Mouse (Mus musculus) heart, embryonic 12.5 days (tissue): ENCODE results near the gene Galc. TPM values are rescaled to one million over a fixed set of nuclear protein-coding genes. Genes with fewer than 3 reads are reported as not detected.
"Not testable (repeated sequence)": the region's sequence is repeated elsewhere in the genome, so short reads cannot be mapped to it uniquely, and the experiment has no call there.

Experiments used
- ATAC-seq: fragments of 200-750 bp; cut with Nextera tagmentation; 2 replicates; pipeline ENCODE4 v1.8.0; 2017; ENCODE audit warnings: moderate TSS enrichment, moderate library complexity; ENCODE audit not compliant: insufficient number of reproducible peaks, low FRiP score
- H3K27ac ChIP-seq: fragments of 300-500 bp; sonication (generic); 2 replicates; pipeline ENCODE4 v1.5.1; 2016; ENCODE audit warnings: mild to moderate bottlenecking, moderate library complexity; ENCODE audit not compliant: poor library complexity, severe bottlenecking
- H3K27me3 ChIP-seq: fragments of 300-500 bp; sonication (generic); replicated peaks from 2 replicates; pipeline ENCODE4 v1.6.1; 2016; ENCODE audit warnings: mild to moderate bottlenecking, moderate library complexity
- H3K36me3 ChIP-seq: fragments of 300-500 bp; sonication (generic); 2 replicates; pipeline ENCODE4 v1.6.1; 2016; ENCODE audit warnings: mild to moderate bottlenecking, moderate library complexity
- H3K4me1 ChIP-seq: fragments of 300-500 bp; sonication (generic); replicated peaks from 2 replicates; pipeline ENCODE4 v1.6.1; 2016; ENCODE audit warnings: mild to moderate bottlenecking
- H3K4me2 ChIP-seq: fragments of 300-500 bp; sonication (generic); 2 replicates; pipeline ENCODE4 v1.6.1; 2016; ENCODE audit warnings: mild to moderate bottlenecking, moderate library complexity
- H3K4me3 ChIP-seq: fragments of 300-500 bp; sonication (generic); 2 replicates; pipeline ENCODE4 v1.5.1; 2016; ENCODE audit warnings: mild to moderate bottlenecking
- H3K9ac ChIP-seq: fragments of 300-500 bp; sonication (generic); 2 replicates; pipeline ENCODE4 v1.6.1; 2016; ENCODE audit warnings: mild to moderate bottlenecking, moderate library complexity
- H3K9me3 ChIP-seq: fragments of 300-500 bp; sonication (generic); replicated peaks from 2 replicates; pipeline ENCODE4 v1.6.1; 2016; ENCODE audit warnings: mild to moderate bottlenecking, moderate library complexity
- WGBS: fragments of 180-500 bp; shearing (Covaris S2); methylation state at CpG from one replicate; pipeline ENCODE4 v1.1.7; 2016; 5-methylcytosine and 5-hydroxymethylcytosine counted together
- polyA plus RNA-seq: library from polyadenylated mRNA; unstranded; fragments of >200 nt; fragmentation: Nextera tagmentation; extraction: Ambion mirVana; gene quantifications from 2 replicates; pipeline ENCODE4 v1.2.1, GENCODE M21; 2016

The Galc gene
- polyA plus RNA-seq, 1 experiment from 2014 or later: 8.5 TPM

GRCm38 (mm10) chr12:98250327-98250726, 8.9 kb downstream of the Galc start:
- 89% methylated on average over 8 of the region's 8 CpGs for WGBS
- Histone ChIP-seq H3K27ac (no peak overlapping the region), H3K36me3 (peaks cover 14% of the 10 kb centered on the region; the same call in 1 of the 2 replicates), H3K4me1 (no peaks in the 10 kb centered on the region), H3K4me2 (no peak overlapping the region), H3K9ac (no peak overlapping the region), H3K9me3 (no peaks in the 10 kb centered on the region), H3K27me3 (no peaks in the 10 kb centered on the region), H3K4me3 (no peak overlapping the region)
- ATAC-seq: no peak

- no peaks in the 10 kb centered on the region for H3K27me3 ChIP-seq
- no peak for ATAC-seq
- H3K4me2 ChIP-seq: no peak overlapping the region
- peaks cover 14% of the 10 kb centered on the region; the same call in 1 of the 2 replicates for H3K36me3 ChIP-seq
- H3K27ac ChIP-seq: no peak overlapping the region
- H3K4me3 ChIP-seq: no peak overlapping the region
- no peaks in the 10 kb centered on the region for H3K4me1 ChIP-seq
- H3K9ac ChIP-seq: no peak overlapping the region
- WGBS: 71% methylated on average over 3 of the region's 3 CpGs
- no peaks in the 10 kb centered on the region for H3K9me3 ChIP-seq
Observed at GRCm38 (mm10) chr12:98249671-98250070, 9.6 kb downstream of the Galc start.

- ATAC-seq: no peak
- 48% methylated on average over 4 of the region's 4 CpGs for WGBS
- Histone ChIP-seq H3K4me1 (no peaks in the 10 kb centered on the region), H3K27ac (no peak overlapping the region), H3K27me3 (no peaks in the 10 kb centered on the region), H3K9ac (no peak overlapping the region), H3K36me3 (peaks cover 14% of the 10 kb centered on the region; the same call in 1 of the 2 replicates), H3K4me3 (no peak overlapping the region), H3K9me3 (no peaks in the 10 kb centered on the region), H3K4me2 (no peak overlapping the region)
Observed at GRCm38 (mm10) chr12:98246835-98247234, 12.4 kb downstream of the Galc start.

GRCm38 (mm10) chr12:98244865-98245264, 14.4 kb downstream of the Galc start:
- Histone ChIP-seq H3K4me1 (no peaks in the 10 kb centered on the region), H3K9me3 (no peaks in the 10 kb centered on the region), H3K36me3 (peaks cover 7% of the 10 kb centered on the region; the same call in 1 of the 2 replicates), H3K27me3 (no peaks in the 10 kb centered on the region), H3K27ac (no peak overlapping the region), H3K4me2 (no peak overlapping the region), H3K9ac (no peak overlapping the region), H3K4me3 (no peak overlapping the region)
- WGBS: 90% methylated on average over 5 of the region's 5 CpGs
- ATAC-seq: no peak

GRCm38 (mm10) chr12:98244161-98244560, 15.1 kb downstream of the Galc start:
- 68% methylated on average over 4 of the region's 4 CpGs for WGBS
- no peak for ATAC-seq

GRCm38 (mm10) chr12:98238478-98238877, 20.8 kb downstream of the Galc start:
- not testable (repeated sequence) for H3K27ac ChIP-seq, ATAC-seq, H3K4me3 ChIP-seq, H3K4me2 ChIP-seq, H3K4me1 ChIP-seq, H3K36me3 ChIP-seq, H3K9ac ChIP-seq, H3K9me3 ChIP-seq, H3K27me3 ChIP-seq
- WGBS: 81% methylated on average over 6 of the region's 6 CpGs

More at GRCm38 (mm10) chr12:98244161-98244560, 15.1 kb downstream of the Galc start:
- Histone ChIP-seq H3K4me2 (no peak overlapping the region), H3K4me3 (no peak overlapping the region), H3K9me3 (no peaks in the 10 kb centered on the region), H3K9ac (no peak overlapping the region), H3K4me1 (no peaks in the 10 kb centered on the region), H3K36me3 (peaks cover 7% of the 10 kb centered on the region; the same call in 1 of the 2 replicates), H3K27ac (no peak overlapping the region), H3K27me3 (no peaks in the 10 kb centered on the region)

GRCm38 (mm10) chr12:98227037-98227436, 32.2 kb downstream of the Galc start:
- H3K36me3 ChIP-seq: peaks cover 12% of the 10 kb centered on the region
- H3K27ac ChIP-seq: no peak overlapping the region
- no peaks in the 10 kb centered on the region for H3K27me3 ChIP-seq
- no peak overlapping the region for H3K4me3 ChIP-seq
- no peaks in the 10 kb centered on the region for H3K9me3 ChIP-seq
- no peak overlapping the region for H3K4me2 ChIP-seq
- ATAC-seq: no peak
- no peaks in the 10 kb centered on the region for H3K4me1 ChIP-seq
- WGBS: 89% methylated on average over 2 of the region's 2 CpGs
- no peak overlapping the region for H3K9ac ChIP-seq

- H3K9ac ChIP-seq: no peak overlapping the region
- H3K4me1 ChIP-seq: no peaks in the 10 kb centered on the region
- no peak overlapping the region for H3K4me2 ChIP-seq
- no peak overlapping the region for H3K27ac ChIP-seq
- H3K9me3 ChIP-seq: no peaks in the 10 kb centered on the region
- no peak overlapping the region for H3K4me3 ChIP-seq
- H3K36me3 ChIP-seq: peaks cover 10% of the 10 kb centered on the region
- ATAC-seq: no peak
- 78% methylated on average over 5 of the region's 5 CpGs for WGBS
- H3K27me3 ChIP-seq: no peaks in the 10 kb centered on the region
Observed at GRCm38 (mm10) chr12:98223286-98223685, 36.0 kb downstream of the Galc start.

GRCm38 (mm10) chr12:98216432-98216831, 42.8 kb downstream of the Galc start:
- no peak overlapping the region for H3K4me2 ChIP-seq
- H3K27ac ChIP-seq: no peak overlapping the region

GRCm38 (mm10) chr12:98215512-98215911, 43.7 kb downstream of the Galc start:
- H3K36me3 ChIP-seq: peaks cover 3% of the 10 kb centered on the region; the same call in 1 of the 2 replicates
- no peaks in the 10 kb centered on the region for H3K27me3 ChIP-seq
- H3K4me1 ChIP-seq: peaks cover 14% of the 10 kb centered on the region
- H3K4me3 ChIP-seq: no peak overlapping the region
- H3K9ac ChIP-seq: no peak overlapping the region
- H3K4me2 ChIP-seq: peak overlapping the region; percentile 17; the same call in 1 of the 2 replicates
- 11% methylated on average over 6 of the region's 6 CpGs for WGBS
- no peaks in the 10 kb centered on the region for H3K9me3 ChIP-seq
- ATAC-seq: peak; percentile 71
- H3K27ac ChIP-seq: peak overlapping the region; percentile 37

More at GRCm38 (mm10) chr12:98216432-98216831, 42.8 kb downstream of the Galc start:
- WGBS: 65% methylated on average over 11 of the region's 11 CpGs
- no peak for ATAC-seq
- Histone ChIP-seq H3K36me3 (no peaks in the 10 kb centered on the region), H3K27me3 (no peaks in the 10 kb centered on the region), H3K9ac (no peak overlapping the region), H3K4me3 (no peak overlapping the region), H3K4me1 (peaks cover 14% of the 10 kb centered on the region), H3K9me3 (no peaks in the 10 kb centered on the region)

- Histone ChIP-seq H3K9me3 (no peaks in the 10 kb centered on the region), H3K4me3 (no peak overlapping the region), H3K9ac (no peak overlapping the region), H3K36me3 (peaks cover 12% of the 10 kb centered on the region), H3K27me3 (no peaks in the 10 kb centered on the region), H3K4me2 (no peak overlapping the region), H3K27ac (no peak overlapping the region), H3K4me1 (peaks cover 14% of the 10 kb centered on the region)
- ATAC-seq: no peak
- 53% methylated on average over 14 of the region's 14 CpGs for WGBS
Observed at GRCm38 (mm10) chr12:98214191-98214590, 45.1 kb downstream of the Galc start.

- H3K4me2 ChIP-seq: no peak overlapping the region
Observed at GRCm38 (mm10) chr12:98213791-98214190, 45.5 kb downstream of the Galc start.

More at GRCm38 (mm10) chr12:98213791-98214190, 45.5 kb downstream of the Galc start:
- ATAC-seq: no peak
- peaks cover 14% of the 10 kb centered on the region for H3K4me1 ChIP-seq
- H3K36me3 ChIP-seq: peaks cover 13% of the 10 kb centered on the region
- H3K9ac ChIP-seq: no peak overlapping the region
- H3K9me3 ChIP-seq: no peaks in the 10 kb centered on the region
- WGBS: 85% methylated on average over 7 of the region's 7 CpGs
- H3K4me3 ChIP-seq: no peak overlapping the region
- H3K27me3 ChIP-seq: no peaks in the 10 kb centered on the region
- no peak overlapping the region for H3K27ac ChIP-seq
